Mouse (Mus musculus): ENCODE measurements at regions not wholly inside any gene's neighbourhood (a gene's known extent, or its start where the extent isn't known, plus 50 kb on each side); places are given as distances from the start of the nearest gene placed in this dataset.

DNA sequence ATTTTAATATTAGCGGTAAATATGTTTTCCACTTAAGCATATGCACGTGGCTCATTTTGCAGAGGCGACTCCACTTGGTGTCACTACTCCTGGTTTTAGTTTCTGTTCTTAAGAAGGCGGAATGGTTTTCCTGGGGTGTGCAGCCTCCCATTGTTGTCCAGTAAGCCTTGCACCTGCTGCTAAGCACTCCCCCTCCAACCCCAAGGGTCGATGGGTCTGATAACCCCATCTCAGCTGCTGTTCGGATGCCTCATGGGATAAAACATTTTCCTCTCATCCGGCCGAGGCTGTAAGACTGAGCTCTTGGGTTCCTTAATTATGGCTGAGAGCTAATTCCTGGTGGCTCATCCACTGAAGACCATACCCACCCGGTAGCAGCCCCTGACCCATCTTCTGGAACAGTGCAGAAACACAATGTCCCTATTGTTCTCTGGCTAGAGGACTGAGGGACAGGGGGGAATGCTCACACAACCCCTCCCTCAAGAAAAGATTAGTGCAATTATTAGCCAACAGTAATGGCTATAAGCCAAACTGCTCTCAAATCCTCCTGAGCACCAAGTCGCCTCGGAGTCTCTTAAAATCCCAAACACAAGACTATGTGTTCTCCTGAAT, 73.8 kb upstream of the Sox9 start:
- in situ Hi-C loops (cut with MboI, MseI), result no loop called here

DNA sequence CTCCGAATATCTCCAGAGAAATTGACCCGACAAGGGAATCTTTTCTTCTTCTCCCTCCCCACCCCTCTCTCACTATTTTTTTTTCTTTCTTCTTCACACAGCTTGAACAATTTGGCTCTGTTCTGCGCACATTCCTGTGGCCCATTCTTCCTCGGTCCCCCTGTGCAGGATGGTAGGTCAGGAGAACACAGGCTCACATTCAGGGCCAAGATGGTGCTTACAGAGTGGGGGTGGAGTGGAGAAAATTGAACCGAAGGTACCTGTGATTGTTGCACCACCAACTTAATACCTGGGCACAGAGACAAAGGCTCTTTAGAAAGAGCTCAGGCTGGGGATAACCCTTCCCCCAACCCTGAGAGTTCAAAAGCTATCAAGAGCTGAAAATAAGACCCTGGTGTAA, 70.4 kb upstream of the Sox9 start:
- in situ Hi-C loops (cut with MboI, MseI), result no loop called here

DNA sequence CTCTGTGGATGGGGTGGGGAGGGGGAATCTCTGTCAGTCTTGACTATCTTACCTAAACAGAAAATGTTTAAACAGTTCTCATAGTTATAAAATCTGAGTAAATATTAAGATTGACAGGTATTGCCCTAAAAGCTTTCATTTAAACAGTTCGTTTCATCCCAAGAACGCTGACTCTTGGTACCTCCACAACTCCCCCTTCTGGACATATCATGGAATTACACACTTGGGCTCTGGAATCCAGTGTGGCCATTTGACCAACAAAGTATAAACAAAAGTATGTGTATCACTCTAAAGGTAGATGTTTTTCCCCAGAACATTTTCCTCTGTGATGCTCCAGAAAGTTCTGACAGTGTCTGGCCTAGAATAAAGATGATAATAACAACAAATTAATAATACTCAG, 63.5 kb upstream of the Sox9 start:
- in situ Hi-C loops (cut with MboI, MseI), result no loop called here

DNA sequence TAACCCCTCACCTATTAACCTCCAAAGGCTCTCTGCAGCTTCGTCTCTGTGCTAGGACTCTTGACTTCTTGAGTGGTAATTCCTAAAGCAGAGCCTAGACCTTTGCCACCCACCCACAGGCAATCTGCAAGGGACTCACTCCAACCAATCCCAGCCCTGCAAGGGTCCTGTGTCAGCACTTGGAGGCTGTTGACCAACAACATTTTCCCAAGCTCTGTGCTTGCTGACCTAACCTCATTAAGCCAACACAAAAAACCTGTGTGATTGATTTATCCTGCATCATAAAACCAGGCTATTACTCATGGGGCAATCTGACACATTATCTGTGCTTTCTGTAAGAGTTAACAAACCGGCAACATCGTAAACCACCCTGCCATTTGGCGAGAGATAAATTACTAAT, 61.4 kb upstream of the Sox9 start:
- in situ Hi-C loops (cut with MboI, MseI), result no loop called here

DNA sequence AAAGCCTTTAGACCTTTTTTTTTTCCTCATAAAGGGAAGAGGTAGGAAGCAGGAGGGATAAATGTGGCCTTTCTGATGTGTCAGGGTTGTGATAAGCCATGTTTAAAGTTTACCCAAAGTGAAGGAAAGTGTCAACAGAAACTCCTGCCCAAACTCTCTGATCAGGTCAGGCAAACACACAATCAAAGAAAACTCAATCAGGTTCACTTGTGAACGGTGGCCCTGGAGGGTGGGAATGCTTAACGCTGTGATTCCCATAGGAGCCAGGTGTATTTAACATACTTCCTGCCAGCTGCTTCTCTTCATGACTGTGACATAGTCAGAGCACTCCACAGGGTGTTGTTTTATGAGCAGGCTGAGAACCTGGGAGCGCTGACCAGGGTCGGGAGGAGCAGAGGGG, 59.1 kb upstream of the Sox9 start:
- in situ Hi-C loops (cut with MboI, MseI), result no loop called here

DNA sequence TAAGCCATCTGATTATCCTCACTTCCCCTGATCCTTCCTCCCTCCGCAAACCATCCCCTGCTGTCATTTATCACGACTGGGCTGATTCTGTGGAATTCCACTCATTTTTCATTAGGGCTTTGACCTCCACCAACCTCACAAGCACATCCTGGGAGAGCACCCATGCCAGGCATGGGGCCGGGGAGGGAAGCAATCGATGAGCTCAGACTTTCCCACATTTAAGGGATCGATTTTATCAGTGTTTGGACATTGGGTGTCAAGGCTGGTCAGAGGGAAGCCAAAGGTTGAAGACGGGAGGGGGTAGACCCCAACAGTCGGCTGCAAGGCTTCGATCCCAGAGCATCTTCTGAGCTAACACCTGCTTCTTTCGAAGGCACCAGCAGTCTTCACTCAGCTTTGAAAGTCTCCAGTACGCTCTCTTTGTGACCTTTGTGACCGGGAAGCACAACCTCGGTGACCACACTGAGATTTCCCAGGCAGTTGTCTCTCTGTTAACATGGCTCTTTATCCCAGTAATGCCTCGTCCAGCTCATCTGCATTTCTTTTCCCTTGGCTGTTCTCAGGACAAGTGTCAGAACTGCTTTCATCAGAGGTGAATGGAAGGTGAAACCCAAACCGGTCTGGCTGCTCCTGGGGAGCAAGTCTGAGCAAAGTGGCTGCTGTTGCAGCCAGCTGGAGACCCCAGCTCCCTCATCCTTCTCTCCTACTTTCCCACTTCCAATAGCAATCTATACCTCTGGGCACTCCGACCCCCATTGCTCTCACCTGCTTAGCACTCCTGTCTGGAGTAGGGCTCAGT, 53.7 kb upstream of the Sox9 start:
- in situ Hi-C loops (cut with MboI, MseI), result no loop called here

Data from T-helper 1 cell (primary cell).